Mouse (Mus musculus): Measurements from ENCODE around the gene Nmrk2.
A peak's percentile ranks its signal among the peaks of the same experiment; 100 is the strongest.
"Not testable (repeated sequence)": the region's sequence is repeated elsewhere in the genome, so short reads cannot be mapped to it uniquely, and the experiment has no call there.

The Nmrk2 gene

GRCm38 (mm10) chr10:81201807-81202758 is at the start of gene Nmrk2:
Nmrk2 (minus strand) TSS chr10:81202051.
- DNase-seq, result no peak

- no peak for DNase-seq
These were observed 47.6 kb upstream of the Nmrk2 start for GRCm38 (mm10) chr10:81249442-81249841.

GRCm38 (mm10) chr10:81247804-81248203 is 46.0 kb upstream of the Nmrk2 start:
- no peak for DNase-seq

- no peak for DNase-seq
These were observed 43.3 kb upstream of the Nmrk2 start for GRCm38 (mm10) chr10:81245166-81245565.

- peak; percentile 66 to 87 for DNase-seq
These were observed 42.7 kb upstream of the Nmrk2 start for GRCm38 (mm10) chr10:81244595-81244994.

GRCm38 (mm10) chr10:81244146-81244545 is 42.3 kb upstream of the Nmrk2 start:
- DNase-seq, result no peak

GRCm38 (mm10) chr10:81242021-81242420 is 40.2 kb upstream of the Nmrk2 start:
- no peak for DNase-seq

- peak in 1 of 2 experiments; percentile 54 for DNase-seq
These were observed 39.0 kb upstream of the Nmrk2 start for GRCm38 (mm10) chr10:81240876-81241275.

- no peak for DNase-seq
These were observed 36.8 kb upstream of the Nmrk2 start for GRCm38 (mm10) chr10:81238618-81239017.

GRCm38 (mm10) chr10:81236471-81237268 is 34.8 kb upstream of the Nmrk2 start:
- DNase-seq, result no peak

- DNase-seq, result no peak
These were observed 32.4 kb upstream of the Nmrk2 start for GRCm38 (mm10) chr10:81234206-81234605.

- DNase-seq, result no peak
These were observed 31.4 kb upstream of the Nmrk2 start for GRCm38 (mm10) chr10:81233226-81233585.

GRCm38 (mm10) chr10:81232580-81233225 is 30.9 kb upstream of the Nmrk2 start, which contains the start of gene Zfr2:
Zfr2 (plus strand) TSS chr10:81233155.
- peak; percentile 88 to 94 for DNase-seq

GRCm38 (mm10) chr10:81231436-81231835 is 29.6 kb upstream of the Nmrk2 start:
- no peak for DNase-seq

GRCm38 (mm10) chr10:81230438-81231332 is 28.8 kb upstream of the Nmrk2 start, which contains the start of gene Atcay:
Atcay (minus strand) TSS chr10:81230833.
- DNase-seq, result no peak

- DNase-seq, result no peak
These were observed 28.0 kb upstream of the Nmrk2 start for GRCm38 (mm10) chr10:81229735-81230437.

GRCm38 (mm10) chr10:81223731-81224130 is 21.9 kb upstream of the Nmrk2 start:
- DNase-seq, result not testable (repeated sequence)

- no peak for DNase-seq
These were observed 19.7 kb upstream of the Nmrk2 start for GRCm38 (mm10) chr10:81221402-81222015.

GRCm38 (mm10) chr10:81217964-81218363 is 16.1 kb upstream of the Nmrk2 start:
- peak; percentile 57 to 75 for DNase-seq

GRCm38 (mm10) chr10:81217267-81217666 is 15.4 kb upstream of the Nmrk2 start:
- DNase-seq, result not testable (repeated sequence)

GRCm38 (mm10) chr10:81216810-81217209 is 15.0 kb upstream of the Nmrk2 start:
- DNase-seq, result no peak
